Mouse (Mus musculus) hindbrain, postnatal 0 days (tissue): ENCODE results near the gene Hdac9. TPM values are rescaled to one million over a fixed set of nuclear protein-coding genes. Genes with fewer than 3 reads are reported as not detected.

ENCODE experiments used
- ATAC-seq: fragments of 200-750 bp; cut with Nextera tagmentation; 2 replicates; pipeline ENCODE4 v1.8.0; 2017; ENCODE audit warnings: mild to moderate bottlenecking, moderate TSS enrichment, moderate library complexity
- DNase-seq: peaks from one replicate; pipeline ENCODE4 v3.0.0-alpha.2; 2015; ENCODE audit warnings: low spot score
- H3K27ac ChIP-seq: fragments of 300-500 bp; sonication (generic); 2 replicates; pipeline ENCODE4 v1.5.1; 2014; ENCODE audit warnings: mild to moderate bottlenecking
- H3K27me3 ChIP-seq: fragments of 300-500 bp; sonication (generic); 2 replicates; pipeline ENCODE4 v1.6.1; 2014; ENCODE audit warnings: low read length, mixed read lengths; ENCODE audit not compliant: insufficient read depth
- H3K36me3 ChIP-seq: fragments of 300-500 bp; sonication (generic); 2 replicates; pipeline ENCODE4 v1.6.1; 2014; ENCODE audit warnings: low read length, mixed read lengths; ENCODE audit not compliant: insufficient read depth
- H3K4me1 ChIP-seq: fragments of 300-500 bp; sonication (generic); 2 replicates; pipeline ENCODE4 v1.6.1; 2014; ENCODE audit warnings: antibody characterized with exemption, low read length, mixed read lengths; ENCODE audit not compliant: insufficient read depth
- H3K4me2 ChIP-seq: fragments of 300-500 bp; sonication (generic); 2 replicates; pipeline ENCODE4 v1.6.1; 2014; ENCODE audit warnings: low read depth, mild to moderate bottlenecking, low read length, moderate library complexity, mixed read lengths
- H3K4me3 ChIP-seq: fragments of 300-500 bp; sonication (generic); 2 replicates; pipeline ENCODE4 v1.5.1; 2014; ENCODE audit warnings: low read length
- H3K9ac ChIP-seq: fragments of 300-500 bp; sonication (generic); replicated peaks from 2 replicates; pipeline ENCODE4 v1.6.1; 2014; ENCODE audit warnings: mild to moderate bottlenecking, low read length, moderate library complexity, mixed read lengths
- H3K9me3 ChIP-seq: fragments of 300-500 bp; sonication (generic); 2 replicates; pipeline ENCODE4 v1.6.1; 2016; ENCODE audit warnings: low read length, mixed read lengths
- CTCF ChIP-seq: IDR thresholded peaks from 2 replicates; pipeline ENCODE4 v1.5.1; 2016; ENCODE audit warnings: antibody characterized with exemption, control low read depth, low read depth
- WGBS: fragments of 180-500 bp; shearing (Covaris S2); extraction: QIAGEN DNeasy Blood & Tissue Kit; methylation state at CpG from one replicate; pipeline ENCODE4 v1.1.7; 2014; 5-methylcytosine and 5-hydroxymethylcytosine counted together
- polyA plus RNA-seq: library from polyadenylated mRNA; unstranded; fragments of >200 nt; fragmentation: Nextera tagmentation; extraction: Ambion mirVana; gene quantifications from 2 replicates; pipeline ENCODE4 v1.2.1, GENCODE M21; 2015
- total RNA-seq: library from RNA; depleted of rRNA; stranded (reverse); fragments of >200 nt; gene quantifications from 2 replicates; pipeline ENCODE4 v1.2.3, GENCODE M21; 2014

Gene Hdac9
- total and polyA plus RNA-seq, 2 experiments from 2014 or later: 12.2 to 14.8 TPM

- ATAC-seq: no peak
- 55% methylated on average over 3 of the region's 3 CpGs for WGBS
- Histone ChIP-seq H3K9me3 (no peaks in the 10 kb centered on the region), H3K36me3 (no peaks in the 10 kb centered on the region), H3K4me2 (no peak overlapping the region), H3K27me3 (no peaks in the 10 kb centered on the region), H3K4me3 (no peak overlapping the region), H3K9ac (no peak overlapping the region), H3K4me1 (no peaks in the 10 kb centered on the region), H3K27ac (no peak overlapping the region)
- DNase-seq: no peak
- no peak for TF ChIP-seq CTCF
These were observed 258.3 kb downstream of the Hdac9 start for GRCm38 (mm10) chr12:34658568-34658967.

GRCm38 (mm10) chr12:34658119-34658518 lies 258.8 kb downstream of the Hdac9 start:
- peak; percentile 90 for DNase-seq
- H3K9ac ChIP-seq: no peak overlapping the region
- TF ChIP-seq CTCF: peak; percentile 81
- peak; percentile 90 for ATAC-seq
- H3K4me1 ChIP-seq: no peaks in the 10 kb centered on the region
- no peaks in the 10 kb centered on the region for H3K27me3 ChIP-seq
- no peaks in the 10 kb centered on the region for H3K9me3 ChIP-seq
- WGBS: 30% methylated on average over 6 of the region's 6 CpGs
- peak overlapping the region; percentile 46 for H3K4me2 ChIP-seq
- no peak overlapping the region for H3K27ac ChIP-seq
- H3K4me3 ChIP-seq: no peak overlapping the region
- no peaks in the 10 kb centered on the region for H3K36me3 ChIP-seq

- Histone ChIP-seq H3K4me1 (no peaks in the 10 kb centered on the region), H3K4me2 (no peak overlapping the region), H3K9ac (no peak overlapping the region), H3K4me3 (no peak overlapping the region), H3K27me3 (no peaks in the 10 kb centered on the region), H3K36me3 (no peaks in the 10 kb centered on the region), H3K9me3 (no peaks in the 10 kb centered on the region), H3K27ac (no peak overlapping the region)
- DNase-seq (peak; percentile 39), ATAC-seq (no peak)
- 39% methylated on average over 3 of the region's 3 CpGs for WGBS
- peak; percentile 68 for TF ChIP-seq CTCF
These were observed 263.3 kb downstream of the Hdac9 start for GRCm38 (mm10) chr12:34653615-34654014.

- Histone ChIP-seq H3K4me2 (no peak overlapping the region), H3K27me3 (no peaks in the 10 kb centered on the region), H3K9me3 (no peaks in the 10 kb centered on the region), H3K4me1 (no peaks in the 10 kb centered on the region), H3K36me3 (no peaks in the 10 kb centered on the region), H3K4me3 (no peak overlapping the region), H3K27ac (no peak overlapping the region), H3K9ac (no peak overlapping the region)
- 65% methylated on average over 3 of the region's 3 CpGs for whole genome bisulfite sequencing
- TF ChIP-seq CTCF: no peak
- DNase-seq (no peak), ATAC-seq (no peak)
These were observed 268.1 kb downstream of the Hdac9 start for GRCm38 (mm10) chr12:34648753-34649152.

- no peak overlapping the region for H3K27ac ChIP-seq
- no peaks in the 10 kb centered on the region for H3K36me3 ChIP-seq
- ATAC-seq: no peak
- no peak for TF ChIP-seq CTCF
- H3K4me2 ChIP-seq: no peak overlapping the region
- WGBS: 60% methylated on average over 4 of the region's 4 CpGs
- H3K9me3 ChIP-seq: no peaks in the 10 kb centered on the region
- H3K4me3 ChIP-seq: no peak overlapping the region
- DNase-seq: no peak
- H3K4me1 ChIP-seq: no peaks in the 10 kb centered on the region
- H3K9ac ChIP-seq: no peak overlapping the region
- no peaks in the 10 kb centered on the region for H3K27me3 ChIP-seq
These were observed 275.1 kb downstream of the Hdac9 start for GRCm38 (mm10) chr12:34641705-34642259.

GRCm38 (mm10) chr12:34637238-34638124 lies 279.4 kb downstream of the Hdac9 start:
- Histone ChIP-seq H3K9me3 (no peaks in the 10 kb centered on the region), H3K4me2 (no peak overlapping the region), H3K27ac (no peak overlapping the region), H3K27me3 (no peaks in the 10 kb centered on the region), H3K9ac (no peak overlapping the region), H3K36me3 (no peaks in the 10 kb centered on the region), H3K4me1 (no peaks in the 10 kb centered on the region), H3K4me3 (no peak overlapping the region)
- TF ChIP-seq CTCF: no peak
- DNase-seq: no peak
- 0 out of 2 replicates have a peak, but pooled peaks have one; percentile 15 for ATAC-seq
- 83% methylated on average over 16 of the region's 16 CpGs for whole genome bisulfite sequencing

- TF ChIP-seq CTCF: no peak
- ATAC-seq (peak; percentile 70; the same call in 1 of the 2 replicates), DNase-seq (peak; percentile 74)
- no peak overlapping the region for H3K4me3 ChIP-seq
- H3K4me1 ChIP-seq: peaks cover 4% of the 10 kb centered on the region; the same call in 1 of the 2 replicates
- H3K27me3 ChIP-seq: no peaks in the 10 kb centered on the region
- no peaks in the 10 kb centered on the region for H3K36me3 ChIP-seq
- H3K27ac ChIP-seq: no peak overlapping the region
- H3K9me3 ChIP-seq: no peaks in the 10 kb centered on the region
- no peak overlapping the region for H3K4me2 ChIP-seq
- no peak overlapping the region for H3K9ac ChIP-seq
- 43% methylated on average over 5 of the region's 5 CpGs for WGBS
These were observed 297.8 kb downstream of the Hdac9 start for GRCm38 (mm10) chr12:34619101-34619500.
